Mouse (Mus musculus): ENCODE results near the gene Hlx. TPM values are rescaled to one million over a fixed set of nuclear protein-coding genes. Genes with fewer than 3 reads are reported as not detected.

The Hlx gene
- total and polyA plus RNA-seq, 3 experiments, result 2.4 to 9.6 TPM; not detected in 1

- DNase-seq (ENCODE audit: low read depth, low spot score), result no peak
- Histone ChIP-seq H3K79me2 (ENCODE audit: control insufficient read depth, insufficient read depth, low read length, poor library complexity) (no peaks in the 10 kb centered on the region), H3K4me3 (ENCODE audit: control insufficient read depth in 1 of 2, insufficient read depth in 1 of 2, low read depth in 2 of 2, low read length in 2 of 2) (no peak overlapping the region), H3K36me3 (ENCODE audit: control insufficient read depth in 1 of 2, insufficient read depth in 2 of 2, low read length in 2 of 2) (no peaks in the 10 kb centered on the region), H3K9ac (ENCODE audit: control insufficient read depth, low read depth, low read length, poor library complexity, severe bottlenecking) (no peak overlapping the region), H3K4me1 (ENCODE audit: control insufficient read depth in 1 of 2, insufficient read depth in 2 of 2, low read length in 2 of 2) (no peaks in the 10 kb centered on the region), H3K27me3 (ENCODE audit: control insufficient read depth in 1 of 2, insufficient read depth in 2 of 2, low read length in 2 of 2) (no peaks in the 10 kb centered on the region), H3K9me3 (replicated peaks; ENCODE audit: insufficient read depth, low read length) (no peaks in the 10 kb centered on the region), H3K27ac (ENCODE audit: control insufficient read depth, low read depth, low read length) (no peak overlapping the region)
- TF ChIP-seq MAZ (IDR thresholded peaks at IDR 0.05; ENCODE audit: low read depth, low read length), result no peak
- no peak for TF ChIP-seq ZKSCAN1 (IDR thresholded peaks at IDR 0.05; ENCODE audit: low read depth, low read length)
- TF ChIP-seq POLR2A (IDR thresholded peaks at IDR 0.05; ENCODE audit: control insufficient read depth in 1 of 2, insufficient read depth in 1 of 2, low read depth in 1 of 2, low read length in 2 of 2, poor library complexity in 1 of 2), result no peak
- TF ChIP-seq ELF1 (IDR thresholded peaks at IDR 0.05; ENCODE audit: low read depth, low read length), result no peak
- no peak for TF ChIP-seq ZNF384 (IDR thresholded peaks at IDR 0.05; ENCODE audit: low read depth, low read length)
- no peak for TF ChIP-seq MYB (IDR thresholded peaks at IDR 0.05; ENCODE audit: low read depth, low read length)
- no peak for TF ChIP-seq USF2 (IDR thresholded peaks at IDR 0.05; ENCODE audit: borderline replicate concordance in 1 of 2, insufficient read depth in 1 of 2, low read depth in 1 of 2, low read length in 2 of 2)
- no peak for TF ChIP-seq ZC3H11A (IDR thresholded peaks at IDR 0.05; ENCODE audit: low read depth, low read length)
Observed at GRCm38 (mm10) chr1:184704901-184705300, 27.5 kb downstream of the Hlx start.

GRCm38 (mm10) chr1:184699295-184699694, 33.1 kb downstream of the Hlx start:
- Histone ChIP-seq H3K36me3 (ENCODE audit: control insufficient read depth in 1 of 2, insufficient read depth in 2 of 2, low read length in 2 of 2) (no peaks in the 10 kb centered on the region), H3K27me3 (ENCODE audit: control insufficient read depth in 1 of 2, insufficient read depth in 2 of 2, low read length in 2 of 2) (no peaks in the 10 kb centered on the region), H3K79me2 (ENCODE audit: control insufficient read depth, insufficient read depth, low read length, poor library complexity) (no peaks in the 10 kb centered on the region), H3K27ac (ENCODE audit: control insufficient read depth, low read depth, low read length) (no peak overlapping the region), H3K9ac (ENCODE audit: control insufficient read depth, low read depth, low read length, poor library complexity, severe bottlenecking) (no peak overlapping the region), H3K9me3 (replicated peaks; ENCODE audit: insufficient read depth, low read length) (no peaks in the 10 kb centered on the region), H3K4me3 (ENCODE audit: control insufficient read depth in 1 of 2, insufficient read depth in 1 of 2, low read depth in 2 of 2, low read length in 2 of 2) (no peak overlapping the region), H3K4me1 (ENCODE audit: control insufficient read depth in 1 of 2, insufficient read depth in 2 of 2, low read length in 2 of 2) (no peaks in the 10 kb centered on the region)
- no peak for DNase-seq (ENCODE audit: low read depth, low spot score)
- TF ChIP-seq HCFC1 (IDR thresholded peaks at IDR 0.05; ENCODE audit: low read depth, low read length) (no peak), MEF2A (IDR thresholded peaks at IDR 0.05; ENCODE audit: extremely low read depth, insufficient replicate concordance, low read depth, low read length, poor library complexity, severe bottlenecking) (no peak), SMC3 (IDR thresholded peaks at IDR 0.05; ENCODE audit: low read depth, low read length) (peak; percentile 46), CTCF (IDR thresholded peaks at IDR 0.05 in 2 of 3, conservative IDR thresholded peaks at IDR 0.05 in 1 of 3; ENCODE audit: control insufficient read depth in 1 of 3, insufficient read depth in 1 of 3, low read depth in 2 of 3, low read length in 3 of 3, poor library complexity in 1 of 3, severe bottlenecking in 1 of 3) (peak in 1 of 3 experiments; percentile 25; a peak in 1 of 6 replicates), ZC3H11A (IDR thresholded peaks at IDR 0.05; ENCODE audit: low read depth, low read length) (peak; percentile 12; the same call in 1 of the 2 replicates), MYC (IDR thresholded peaks at IDR 0.05; ENCODE audit: low read depth, low read length) (no peak), RAD21 (IDR thresholded peaks at IDR 0.05; ENCODE audit: low read depth, low read length) (peak; percentile 11)

GRCm38 (mm10) chr1:184695451-184695850, 37.0 kb downstream of the Hlx start:
- Histone ChIP-seq H3K79me2 (ENCODE audit: control insufficient read depth, insufficient read depth, low read length, poor library complexity) (no peaks in the 10 kb centered on the region), H3K9ac (ENCODE audit: control insufficient read depth, low read depth, low read length, poor library complexity, severe bottlenecking) (no peak overlapping the region), H3K4me1 (ENCODE audit: control insufficient read depth in 1 of 2, insufficient read depth in 2 of 2, low read length in 2 of 2) (no peaks in the 10 kb centered on the region), H3K4me3 (ENCODE audit: control insufficient read depth in 1 of 2, insufficient read depth in 1 of 2, low read depth in 2 of 2, low read length in 2 of 2) (no peak overlapping the region), H3K9me3 (replicated peaks; ENCODE audit: insufficient read depth, low read length) (no peaks in the 10 kb centered on the region), H3K27ac (ENCODE audit: control insufficient read depth, low read depth, low read length) (no peak overlapping the region), H3K27me3 (ENCODE audit: control insufficient read depth in 1 of 2, insufficient read depth in 2 of 2, low read length in 2 of 2) (no peaks in the 10 kb centered on the region), H3K36me3 (ENCODE audit: control insufficient read depth in 1 of 2, insufficient read depth in 2 of 2, low read length in 2 of 2) (no peaks in the 10 kb centered on the region)
- TF ChIP-seq TBP (IDR thresholded peaks at IDR 0.05; ENCODE audit: low read depth, low read length) (no peak), ZNF384 (IDR thresholded peaks at IDR 0.05; ENCODE audit: low read depth, low read length) (no peak), KAT2A (conservative IDR thresholded peaks at IDR 0.05; ENCODE audit: low read depth, low read length) (no peak), MAX (IDR thresholded peaks at IDR 0.05; ENCODE audit: low read length) (no peak), ELF1 (IDR thresholded peaks at IDR 0.05; ENCODE audit: low read depth, low read length) (no peak), UBTF (IDR thresholded peaks at IDR 0.05; ENCODE audit: borderline replicate concordance, insufficient read depth, low read depth, low read length) (no peak), SIN3A (IDR thresholded peaks at IDR 0.05; ENCODE audit: low read length) (no peak)
- no peak for DNase-seq (ENCODE audit: low read depth, low spot score)

Measured in MEL (cell line).